Mouse (Mus musculus): ENCODE results near the gene Samd1. TPM values are rescaled to one million over a fixed set of nuclear protein-coding genes. Genes with fewer than 3 reads are reported as not detected.
"Not testable (repeated sequence)": the region's sequence is repeated elsewhere in the genome, so short reads cannot be mapped to it uniquely, and the experiment has no call there.

Samd1 gene
- polyA plus RNA-seq, 1 experiment from 2014 or later, result 10.3 TPM

- H3K4me3 ChIP-seq (replicated peaks), result peak overlapping the region; percentile 98
- peak overlapping the region; percentile 88 for H3K4me2 ChIP-seq (replicated peaks)
- peak overlapping the region; percentile 93 for H3K9ac ChIP-seq
- peak; percentile 3 for ATAC-seq (ENCODE audit: insufficient number of reproducible peaks, low FRiP score, low TSS enrichment, low read depth)
- H3K27ac ChIP-seq (replicated peaks), result peak overlapping the region; percentile 67
- 2% methylated on average over 37 of the region's 37 CpGs for WGBS
- H3K4me1 ChIP-seq, result peaks cover 44% of the 10 kb centered on the region
- no peaks in the 10 kb centered on the region for H3K9me3 ChIP-seq (replicated peaks)
- peaks cover 13% of the 10 kb centered on the region for H3K36me3 ChIP-seq
- no peaks in the 10 kb centered on the region for H3K27me3 ChIP-seq
Observed at GRCm38 (mm10) chr8:83973161-83974031, 24.1 kb upstream of the Samd1 start.

DNA sequence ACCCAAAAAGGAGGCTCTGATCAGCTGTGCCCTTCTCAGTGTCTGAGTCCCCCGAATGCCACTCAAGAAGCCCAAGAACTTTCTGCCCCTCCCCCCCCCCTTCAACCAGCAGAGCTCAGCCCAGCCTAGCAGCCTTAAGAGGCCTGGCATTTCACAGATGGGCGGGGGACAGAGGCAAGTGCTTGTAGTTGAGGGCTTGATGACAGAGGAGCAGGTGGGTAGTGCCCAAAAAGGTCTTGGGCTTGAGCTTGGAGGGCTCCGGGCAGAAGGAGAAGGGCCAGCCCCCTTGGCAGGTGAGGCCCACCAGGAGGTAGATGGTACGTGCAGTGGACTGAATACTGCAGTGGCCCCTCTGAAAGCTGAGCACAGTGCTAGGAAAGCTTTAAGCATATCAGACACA lies 23.0 kb upstream of the Samd1 start:
- peak overlapping the region; percentile 88; the same call in 1 of the 2 replicates for H3K4me2 ChIP-seq (replicated peaks)
- H3K9ac ChIP-seq, result no peak overlapping the region
- peaks cover 4% of the 10 kb centered on the region; the same call in 1 of the 2 replicates for H3K36me3 ChIP-seq
- H3K4me1 ChIP-seq, result peaks cover 44% of the 10 kb centered on the region
- ATAC-seq (ENCODE audit: insufficient number of reproducible peaks, low FRiP score, low TSS enrichment, low read depth), result no peak
- H3K27me3 ChIP-seq, result no peaks in the 10 kb centered on the region
- peak overlapping the region; percentile 98; the same call in 1 of the 2 replicates for H3K4me3 ChIP-seq (replicated peaks)
- H3K9me3 ChIP-seq (replicated peaks), result no peaks in the 10 kb centered on the region
- WGBS, result 77% methylated on average over 4 of the region's 4 CpGs
- H3K27ac ChIP-seq (replicated peaks), result no peak overlapping the region

DNA sequence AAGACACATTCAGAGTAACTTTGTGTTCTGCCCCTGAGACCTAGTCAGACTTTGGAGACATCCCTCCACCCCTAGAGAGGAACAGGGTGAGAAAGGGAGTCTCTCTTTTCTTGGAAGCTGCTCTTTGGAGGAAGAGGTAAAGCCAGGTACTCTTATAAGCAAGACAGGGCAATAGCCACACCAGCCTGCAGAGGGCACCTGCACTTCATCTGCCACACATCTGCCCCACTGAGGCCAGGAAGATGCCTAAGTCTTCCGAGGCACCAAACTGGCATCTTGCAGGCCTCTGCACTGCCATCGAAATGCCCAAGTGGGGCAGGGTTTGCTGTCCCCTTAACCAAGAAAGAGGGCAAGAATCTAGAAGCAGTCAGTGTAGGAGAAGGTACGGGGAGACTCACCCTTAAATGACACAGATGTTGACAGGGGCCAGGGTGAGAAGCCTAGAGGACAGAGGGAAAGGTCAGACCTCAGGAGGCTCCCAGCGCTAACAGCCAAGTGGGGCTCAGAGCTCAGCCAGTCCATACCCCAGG lies 21.3 kb upstream of the Samd1 start:
- no peaks in the 10 kb centered on the region for H3K27me3 ChIP-seq
- H3K4me3 ChIP-seq (replicated peaks), result no peak overlapping the region
- no peak for ATAC-seq (ENCODE audit: insufficient number of reproducible peaks, low FRiP score, low TSS enrichment, low read depth)
- no peaks in the 10 kb centered on the region for H3K9me3 ChIP-seq (replicated peaks)
- no peak overlapping the region for H3K9ac ChIP-seq
- no peak overlapping the region for H3K4me2 ChIP-seq (replicated peaks)
- peaks cover 13% of the 10 kb centered on the region for H3K36me3 ChIP-seq
- WGBS, result 79% methylated on average over 4 of the region's 4 CpGs
- no peak overlapping the region for H3K27ac ChIP-seq (replicated peaks)
- peaks cover 44% of the 10 kb centered on the region for H3K4me1 ChIP-seq

DNA sequence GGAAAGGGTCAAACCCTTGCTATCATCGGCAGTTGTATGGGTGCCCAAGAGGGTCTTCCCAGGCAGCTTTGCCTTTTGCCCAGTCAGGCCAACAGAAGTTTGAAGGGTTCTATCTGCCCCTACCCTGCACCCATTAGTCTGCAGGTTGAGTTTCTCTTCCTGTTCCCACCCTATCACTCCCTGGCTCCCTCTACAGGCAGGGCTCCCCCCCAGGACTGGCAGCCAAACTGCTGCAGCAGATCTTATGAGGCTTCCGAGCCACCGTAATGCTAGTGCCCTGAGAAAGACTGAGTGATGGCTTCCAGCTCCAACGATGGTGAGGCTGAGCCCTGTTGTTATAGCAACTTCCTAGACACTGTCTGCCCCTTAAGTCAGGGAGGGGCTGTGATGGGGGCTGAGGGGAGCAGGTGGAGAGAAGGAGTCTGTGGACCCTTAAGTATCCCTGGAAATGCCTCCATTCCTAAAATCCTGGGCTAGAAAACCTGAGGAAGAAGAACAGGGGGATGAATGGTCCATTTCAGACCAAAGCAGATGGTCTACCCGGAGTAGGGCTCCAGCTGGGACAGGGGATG lies 20.6 kb upstream of the Samd1 start:
- WGBS, result 88% methylated on average over 5 of the region's 5 CpGs
- Histone ChIP-seq H3K4me3 (replicated peaks) (no peak overlapping the region), H3K36me3 (peaks cover 20% of the 10 kb centered on the region), H3K4me2 (replicated peaks) (no peak overlapping the region), H3K9me3 (replicated peaks) (no peaks in the 10 kb centered on the region), H3K4me1 (peaks cover 40% of the 10 kb centered on the region), H3K27me3 (no peaks in the 10 kb centered on the region), H3K9ac (no peak overlapping the region), H3K27ac (replicated peaks) (no peak overlapping the region)
- ATAC-seq (ENCODE audit: insufficient number of reproducible peaks, low FRiP score, low TSS enrichment, low read depth), result no peak

DNA sequence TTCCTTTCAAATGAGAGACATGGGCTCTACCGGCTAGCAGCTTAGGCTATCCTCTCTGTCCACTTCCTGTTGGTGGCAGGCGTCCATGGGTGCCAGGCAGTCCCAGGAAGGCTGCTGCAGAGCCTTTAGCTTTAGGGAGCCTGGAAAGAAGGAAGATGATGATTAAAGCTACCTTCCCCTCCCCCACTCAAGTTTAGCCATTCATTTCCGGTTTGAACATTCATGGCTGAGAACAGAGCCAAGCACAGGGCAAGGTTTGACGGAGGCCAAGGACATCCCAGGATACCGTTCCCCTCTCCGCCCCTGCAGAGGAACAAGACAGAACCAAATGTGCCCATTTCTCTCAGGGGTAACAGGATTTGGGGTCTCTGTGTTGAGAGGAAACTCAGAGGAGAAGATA lies 19.8 kb upstream of the Samd1 start:
- peaks cover 26% of the 10 kb centered on the region for H3K36me3 ChIP-seq
- H3K4me2 ChIP-seq (replicated peaks), result no peak overlapping the region
- WGBS, result 49% methylated on average over 6 of the region's 6 CpGs
- peaks cover 37% of the 10 kb centered on the region for H3K4me1 ChIP-seq
- H3K9ac ChIP-seq, result no peak overlapping the region
- no peak for ATAC-seq (ENCODE audit: insufficient number of reproducible peaks, low FRiP score, low TSS enrichment, low read depth)
- no peak overlapping the region; the same call in 1 of the 2 replicates for H3K27ac ChIP-seq (replicated peaks)
- H3K4me3 ChIP-seq (replicated peaks), result no peak overlapping the region
- no peaks in the 10 kb centered on the region for H3K27me3 ChIP-seq
- H3K9me3 ChIP-seq (replicated peaks), result no peaks in the 10 kb centered on the region

DNA sequence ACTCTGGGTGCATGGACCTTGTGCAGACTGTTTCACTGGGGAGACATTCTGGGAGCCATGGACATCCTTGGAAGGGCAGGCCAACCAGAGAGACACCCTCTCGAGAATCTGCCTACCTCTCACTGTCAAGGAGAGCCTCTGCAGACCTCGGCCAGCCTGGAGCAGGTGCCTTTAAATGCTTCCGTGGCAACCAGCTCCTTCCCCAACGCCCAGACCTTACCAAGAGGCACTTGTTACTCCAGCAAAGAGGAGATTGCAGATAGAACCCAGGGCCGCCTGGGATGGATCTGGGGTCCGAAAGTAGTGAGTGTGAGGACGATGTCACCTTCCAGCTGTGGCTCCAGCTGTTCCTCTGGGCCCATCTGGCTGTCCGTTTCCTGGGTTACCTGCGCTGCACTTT lies 19.3 kb upstream of the Samd1 start:
- Histone ChIP-seq H3K36me3 (peaks cover 32% of the 10 kb centered on the region), H3K27me3 (no peaks in the 10 kb centered on the region), H3K4me2 (replicated peaks) (no peak overlapping the region), H3K9me3 (replicated peaks) (no peaks in the 10 kb centered on the region), H3K4me1 (peaks cover 37% of the 10 kb centered on the region), H3K27ac (replicated peaks) (no peak overlapping the region), H3K9ac (no peak overlapping the region), H3K4me3 (replicated peaks) (no peak overlapping the region)
- WGBS, result 73% methylated on average over 9 of the region's 9 CpGs
- ATAC-seq (ENCODE audit: insufficient number of reproducible peaks, low FRiP score, low TSS enrichment, low read depth), result no peak

DNA sequence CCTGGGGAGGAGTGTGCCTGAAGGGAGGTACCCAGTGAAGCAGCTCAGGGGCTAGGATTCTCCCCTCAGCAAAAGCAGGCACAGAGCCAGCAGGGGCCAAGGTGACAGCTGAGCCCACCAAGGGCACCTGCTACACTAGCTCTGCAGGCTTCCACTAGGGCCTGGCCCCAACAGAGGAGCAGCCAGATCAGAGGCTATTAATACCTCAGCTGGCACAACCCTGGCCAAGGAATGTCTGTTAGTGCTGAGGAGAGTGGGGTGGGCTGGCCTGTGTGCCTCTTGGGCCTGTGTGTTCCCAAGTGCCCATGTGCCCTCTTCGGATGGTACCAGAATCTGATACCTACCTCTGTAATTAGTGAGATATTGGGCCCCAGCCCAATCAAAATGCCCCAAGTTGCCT lies 17.2 kb upstream of the Samd1 start:
- no peak overlapping the region for H3K9ac ChIP-seq
- H3K36me3 ChIP-seq, result peaks cover 50% of the 10 kb centered on the region
- no peak overlapping the region for H3K4me2 ChIP-seq (replicated peaks)

DNA sequence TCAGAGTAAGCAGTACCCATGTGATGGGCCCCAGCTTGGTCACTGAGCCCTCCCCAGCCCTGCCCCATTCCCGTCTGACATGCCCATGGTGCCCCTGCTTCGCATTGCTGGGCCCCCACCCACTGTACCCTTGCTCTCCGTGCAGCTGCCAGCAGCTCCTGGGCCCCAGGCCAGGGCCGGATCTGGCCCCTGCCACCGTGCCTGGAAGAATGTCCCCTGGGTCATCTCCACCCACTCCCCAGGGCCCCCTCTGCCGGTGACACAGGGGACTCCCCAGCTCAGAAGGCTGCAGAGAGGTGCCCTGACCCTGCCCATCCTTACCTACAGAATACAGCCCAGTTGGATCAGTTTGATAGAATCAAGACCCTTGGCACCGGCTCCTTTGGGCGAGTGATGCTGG lies 16.6 kb upstream of the Samd1 start:
- Histone ChIP-seq H3K4me2 (replicated peaks) (no peak overlapping the region), H3K4me3 (replicated peaks) (no peak overlapping the region), H3K27ac (replicated peaks) (no peak overlapping the region), H3K36me3 (peaks cover 54% of the 10 kb centered on the region), H3K9me3 (replicated peaks) (no peaks in the 10 kb centered on the region), H3K4me1 (peaks cover 22% of the 10 kb centered on the region), H3K9ac (no peak overlapping the region), H3K27me3 (no peaks in the 10 kb centered on the region)
- no peak for ATAC-seq (ENCODE audit: insufficient number of reproducible peaks, low FRiP score, low TSS enrichment, low read depth)
- WGBS, result 71% methylated on average over 8 of the region's 8 CpGs

More for the DNA sequence above, 17.2 kb upstream of the Samd1 start:
- WGBS, result 68% methylated on average over 1 of the region's 1 CpGs
- Histone ChIP-seq H3K27me3 (no peaks in the 10 kb centered on the region), H3K27ac (replicated peaks) (no peak overlapping the region), H3K9me3 (replicated peaks) (no peaks in the 10 kb centered on the region), H3K4me1 (peaks cover 22% of the 10 kb centered on the region), H3K4me3 (replicated peaks) (no peak overlapping the region)
- peak; percentile 31; the same call in 1 of the 2 replicates for ATAC-seq (ENCODE audit: insufficient number of reproducible peaks, low FRiP score, low TSS enrichment, low read depth)

DNA sequence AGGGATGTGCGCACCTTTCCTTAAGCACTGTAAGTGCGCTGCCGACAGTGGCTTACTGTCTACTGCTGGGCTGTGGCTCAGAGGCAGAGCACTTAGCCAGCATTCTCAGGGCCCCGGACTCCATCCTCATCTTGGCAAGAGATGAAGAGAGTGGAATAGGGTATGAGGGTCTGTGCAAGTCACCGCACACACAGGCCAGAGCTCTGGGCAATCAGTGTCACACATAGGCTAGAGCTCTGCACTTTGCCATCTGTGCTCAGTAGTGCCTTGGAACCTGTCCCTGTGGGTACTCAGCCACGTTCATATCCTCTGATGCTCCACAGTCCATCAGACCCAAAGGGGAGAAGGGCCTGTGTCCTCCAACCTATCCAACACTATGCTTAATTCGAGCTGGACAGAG lies 15.9 kb upstream of the Samd1 start:
- no peak overlapping the region for H3K9ac ChIP-seq
- no peaks in the 10 kb centered on the region for H3K27me3 ChIP-seq
- H3K36me3 ChIP-seq, result peaks cover 61% of the 10 kb centered on the region
- H3K4me2 ChIP-seq (replicated peaks), result no peak overlapping the region
- no peak for ATAC-seq (ENCODE audit: insufficient number of reproducible peaks, low FRiP score, low TSS enrichment, low read depth)
- WGBS, result 93% methylated on average over 7 of the region's 7 CpGs
- no peak overlapping the region for H3K27ac ChIP-seq (replicated peaks)
- H3K9me3 ChIP-seq (replicated peaks), result no peaks in the 10 kb centered on the region
- no peak overlapping the region for H3K4me3 ChIP-seq (replicated peaks)
- H3K4me1 ChIP-seq, result peaks cover 18% of the 10 kb centered on the region

DNA sequence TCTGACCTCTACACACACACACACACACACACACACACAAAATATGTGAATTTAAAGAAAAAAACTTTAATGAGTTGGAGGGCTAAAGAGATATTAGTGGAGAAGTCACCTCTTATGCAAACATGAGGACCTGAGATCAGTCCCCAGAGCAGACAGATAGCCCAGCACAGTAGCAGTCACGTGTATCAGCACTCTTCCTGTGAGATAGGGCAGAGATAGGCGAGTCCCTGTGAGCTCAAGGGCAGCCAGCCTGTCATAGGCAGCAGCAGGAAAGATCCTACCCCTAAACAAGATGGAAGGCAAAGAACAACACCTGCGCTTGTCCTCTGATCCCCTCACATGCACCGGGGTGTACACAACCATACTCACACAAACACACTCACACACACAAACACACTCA lies 15.0 kb upstream of the Samd1 start:
- no peak overlapping the region for H3K9ac ChIP-seq
- no peaks in the 10 kb centered on the region for H3K27me3 ChIP-seq
- H3K36me3 ChIP-seq, result peaks cover 70% of the 10 kb centered on the region
- no peaks in the 10 kb centered on the region for H3K9me3 ChIP-seq (replicated peaks)
- 85% methylated on average over 4 of the region's 4 CpGs for WGBS
- ATAC-seq (ENCODE audit: insufficient number of reproducible peaks, low FRiP score, low TSS enrichment, low read depth), result no peak
- peaks cover 9% of the 10 kb centered on the region for H3K4me1 ChIP-seq
- H3K27ac ChIP-seq (replicated peaks), result no peak overlapping the region
- H3K4me3 ChIP-seq (replicated peaks), result no peak overlapping the region
- no peak overlapping the region for H3K4me2 ChIP-seq (replicated peaks)

DNA sequence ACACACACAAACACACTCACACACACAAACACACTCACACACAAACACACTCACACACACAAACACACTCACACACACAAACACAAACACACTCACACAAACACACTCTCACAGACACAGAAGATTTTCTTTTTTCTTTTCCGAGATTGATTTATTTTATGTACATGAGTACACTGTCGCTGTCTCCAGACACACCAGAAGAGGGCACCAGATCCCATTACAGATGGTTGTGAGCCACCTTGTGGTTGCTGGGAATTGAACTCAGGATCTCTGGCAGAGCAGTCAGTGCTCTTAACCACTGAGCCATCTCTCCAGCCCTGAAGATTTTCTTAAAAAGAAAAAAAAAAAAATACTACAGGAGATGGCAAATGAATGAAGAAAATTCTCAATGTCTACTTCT lies 14.2 kb upstream of the Samd1 start:
- ATAC-seq (ENCODE audit: insufficient number of reproducible peaks, low FRiP score, low TSS enrichment, low read depth); H3K9me3 ChIP-seq (replicated peaks); H3K9ac ChIP-seq; H3K27ac ChIP-seq (replicated peaks); H3K4me1 ChIP-seq; H3K4me2 ChIP-seq (replicated peaks); H3K27me3 ChIP-seq; H3K4me3 ChIP-seq (replicated peaks): not testable (repeated sequence)
- WGBS, result 91% methylated on average over 2 of the region's 2 CpGs
- H3K36me3 ChIP-seq, result peaks cover 78% of the 10 kb centered on the region

All from embryonic facial prominence, embryonic 15.5 days (tissue).